Mouse (Mus musculus): ENCODE data around the gene Thbs1. TPM values are rescaled to one million over a fixed set of nuclear protein-coding genes. Genes with fewer than 3 reads are reported as not detected.

Gene Thbs1
- polyA plus RNA-seq, 1 experiment from 2014 or later, result 4.5 TPM

DNA sequence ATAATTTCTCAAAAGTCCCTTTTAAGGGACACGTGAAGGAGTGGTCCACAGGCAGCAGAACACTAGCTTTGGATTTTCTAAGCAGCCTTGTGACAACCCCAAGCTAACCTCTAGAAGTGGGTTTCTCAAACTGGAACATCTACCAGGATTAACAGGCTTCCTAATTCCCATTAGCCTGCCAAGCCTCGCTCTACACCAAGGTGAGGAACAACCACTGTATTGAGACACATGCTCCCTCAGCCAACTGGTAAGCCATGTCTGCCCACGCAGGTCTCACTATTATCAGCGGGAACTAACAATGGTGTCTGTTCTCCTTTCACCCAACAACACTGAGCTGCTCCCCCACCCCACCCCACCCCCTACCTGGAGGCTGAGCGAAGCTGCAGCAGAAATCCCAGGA, 30.1 kb upstream of the Thbs1 start:
- Histone ChIP-seq H3K36me3 (ENCODE audit: control insufficient read depth, insufficient read depth, low read length) (no peaks in the 10 kb centered on the region), H3K4me2 (ENCODE audit: low read depth, low read length) (no peak overlapping the region), H3K4me1 (ENCODE audit: control insufficient read depth, insufficient read depth, low read length) (no peaks in the 10 kb centered on the region), H3K4me3 (ENCODE audit: low read depth, low read length) (no peak overlapping the region), H3K27me3 (ENCODE audit: control insufficient read depth, insufficient read depth, low read length) (no peaks in the 10 kb centered on the region), H3K9me3 (ENCODE audit: control insufficient read depth, low read length) (no peaks in the 10 kb centered on the region), H3K9ac (replicated peaks; ENCODE audit: low read depth, low read length) (no peak overlapping the region), H3K27ac (ENCODE audit: low read depth, low read length) (no peak overlapping the region)
- WGBS, result 85% methylated on average over 5 of the region's 5 CpGs
- ATAC-seq (ENCODE audit: low read depth), result no peak

DNA sequence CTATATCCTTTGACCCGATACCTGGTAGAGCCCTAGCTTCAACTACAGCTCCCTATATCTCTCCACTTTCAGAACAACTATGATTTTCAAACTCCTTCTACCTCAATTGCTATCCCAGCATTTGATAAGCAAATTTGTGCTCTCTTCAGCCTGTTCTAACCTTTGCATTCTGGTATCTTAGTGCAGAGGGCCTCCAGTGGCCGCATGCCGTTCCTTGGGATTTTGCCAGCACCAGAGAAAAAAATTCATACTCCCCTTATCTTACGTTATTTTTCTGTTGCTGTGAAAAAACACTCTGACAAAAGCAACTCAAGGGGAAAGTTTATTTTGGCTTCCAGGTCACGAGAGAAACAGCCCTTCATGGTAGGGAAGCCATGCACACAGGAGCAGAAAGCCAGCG, 28.0 kb upstream of the Thbs1 start:
- ATAC-seq (ENCODE audit: low read depth), result no peak
- 90% methylated on average over 6 of the region's 6 CpGs for WGBS

DNA sequence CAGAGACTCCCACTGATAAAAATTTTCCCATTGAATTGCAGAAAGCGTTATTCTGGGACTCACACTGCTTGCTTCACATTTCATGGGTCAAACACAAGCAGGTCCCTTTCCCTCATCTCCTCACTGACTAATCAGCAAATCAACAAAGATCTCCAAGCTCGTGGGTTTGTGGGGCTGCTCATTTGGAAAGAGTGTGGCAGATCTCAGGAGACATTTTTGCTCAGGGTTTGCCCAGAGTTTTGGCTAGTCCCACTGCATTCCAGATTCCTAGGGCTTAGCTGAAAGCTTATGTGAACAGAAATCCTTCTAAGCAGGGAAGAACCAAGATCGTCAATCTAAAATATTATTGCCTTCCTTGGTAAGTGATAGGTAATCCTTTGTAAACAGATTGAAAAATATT, 27.0 kb upstream of the Thbs1 start:
- Histone ChIP-seq H3K4me2 (ENCODE audit: low read depth, low read length) (no peak overlapping the region), H3K9me3 (ENCODE audit: control insufficient read depth, low read length) (no peaks in the 10 kb centered on the region), H3K9ac (replicated peaks; ENCODE audit: low read depth, low read length) (no peak overlapping the region), H3K27me3 (ENCODE audit: control insufficient read depth, insufficient read depth, low read length) (no peaks in the 10 kb centered on the region), H3K27ac (ENCODE audit: low read depth, low read length) (no peak overlapping the region), H3K36me3 (ENCODE audit: control insufficient read depth, insufficient read depth, low read length) (no peaks in the 10 kb centered on the region), H3K4me1 (ENCODE audit: control insufficient read depth, insufficient read depth, low read length) (no peaks in the 10 kb centered on the region), H3K4me3 (ENCODE audit: low read depth, low read length) (no peak overlapping the region)
- WGBS, result 79% methylated on average over 3 of the region's 3 CpGs
- no peak for ATAC-seq (ENCODE audit: low read depth)

More for the DNA sequence above, 28.0 kb upstream of the Thbs1 start:
- H3K9ac ChIP-seq (replicated peaks; ENCODE audit: low read depth, low read length), result no peak overlapping the region
- H3K4me1 ChIP-seq (ENCODE audit: control insufficient read depth, insufficient read depth, low read length), result no peaks in the 10 kb centered on the region
- H3K27ac ChIP-seq (ENCODE audit: low read depth, low read length), result no peak overlapping the region
- H3K4me3 ChIP-seq (ENCODE audit: low read depth, low read length), result no peak overlapping the region
- H3K27me3 ChIP-seq (ENCODE audit: control insufficient read depth, insufficient read depth, low read length), result no peaks in the 10 kb centered on the region
- no peaks in the 10 kb centered on the region for H3K36me3 ChIP-seq (ENCODE audit: control insufficient read depth, insufficient read depth, low read length)
- no peak overlapping the region for H3K4me2 ChIP-seq (ENCODE audit: low read depth, low read length)
- no peaks in the 10 kb centered on the region for H3K9me3 ChIP-seq (ENCODE audit: control insufficient read depth, low read length)

DNA sequence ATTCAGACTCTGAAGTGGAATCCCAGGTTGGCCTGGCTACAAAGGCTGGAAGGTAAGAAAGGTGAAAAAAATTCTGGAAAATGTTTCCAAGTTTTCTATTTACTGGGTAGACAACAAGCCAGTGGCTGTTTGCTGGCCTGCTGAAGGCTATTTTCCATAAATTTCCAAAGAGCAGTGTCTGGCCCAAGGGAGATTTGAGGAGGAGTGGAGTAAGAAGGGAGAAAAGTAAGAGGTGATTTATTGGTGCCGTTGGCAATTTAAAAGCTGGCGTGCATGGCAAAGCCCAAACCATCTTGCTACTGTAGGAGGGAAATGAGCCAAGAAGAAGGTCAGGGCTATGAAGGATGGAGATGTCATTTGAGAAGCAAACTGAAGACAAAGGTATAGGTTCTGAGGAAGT, 26.0 kb upstream of the Thbs1 start:
- ATAC-seq (ENCODE audit: low read depth), result no peak
- WGBS, result 77% methylated on average over 2 of the region's 2 CpGs
- H3K36me3 ChIP-seq (ENCODE audit: control insufficient read depth, insufficient read depth, low read length), result no peaks in the 10 kb centered on the region

DNA sequence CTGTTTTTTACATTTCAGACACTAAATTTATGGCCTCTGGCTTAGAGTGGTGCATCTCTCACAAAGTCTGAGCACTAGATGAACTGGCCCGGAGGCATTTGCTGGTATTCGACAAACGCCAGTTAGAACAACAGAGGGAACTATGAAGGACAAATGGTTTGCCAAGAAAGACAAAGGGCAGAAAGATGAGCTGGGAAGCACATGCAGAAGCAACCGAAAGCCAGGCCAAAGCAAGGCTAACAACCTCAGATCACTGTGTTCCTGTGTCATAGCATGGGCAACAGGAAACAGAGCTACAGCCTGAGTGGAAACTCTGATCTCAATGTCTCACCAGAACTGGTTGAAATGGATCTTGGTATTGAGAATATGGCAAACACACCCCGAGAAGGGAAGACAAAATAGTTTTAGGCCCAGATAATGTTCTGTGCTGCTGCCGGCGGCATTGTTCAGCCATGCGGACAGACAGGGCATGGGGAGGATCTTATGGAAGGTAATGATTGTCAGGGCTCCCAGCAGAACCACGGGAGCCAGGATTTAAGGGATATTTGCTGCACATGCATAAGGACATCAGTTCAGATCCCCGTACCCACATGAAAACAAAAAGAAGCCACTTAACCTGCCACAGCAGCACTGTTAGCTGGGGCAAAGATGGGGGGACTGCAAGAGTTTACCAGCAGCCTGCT, 24.5 kb upstream of the Thbs1 start:
- Histone ChIP-seq H3K9ac (replicated peaks; ENCODE audit: low read depth, low read length) (no peak overlapping the region), H3K4me2 (ENCODE audit: low read depth, low read length) (no peak overlapping the region), H3K9me3 (ENCODE audit: control insufficient read depth, low read length) (no peaks in the 10 kb centered on the region), H3K4me1 (ENCODE audit: control insufficient read depth, insufficient read depth, low read length) (no peaks in the 10 kb centered on the region), H3K27me3 (ENCODE audit: control insufficient read depth, insufficient read depth, low read length) (no peaks in the 10 kb centered on the region), H3K36me3 (ENCODE audit: control insufficient read depth, insufficient read depth, low read length) (no peaks in the 10 kb centered on the region), H3K4me3 (ENCODE audit: low read depth, low read length) (no peak overlapping the region), H3K27ac (ENCODE audit: low read depth, low read length) (no peak overlapping the region)
- WGBS, result 75% methylated on average over 10 of the region's 10 CpGs
- no peak for ATAC-seq (ENCODE audit: low read depth)

More for the DNA sequence above, 26.0 kb upstream of the Thbs1 start:
- Histone ChIP-seq H3K4me2 (ENCODE audit: low read depth, low read length) (no peak overlapping the region), H3K4me1 (ENCODE audit: control insufficient read depth, insufficient read depth, low read length) (no peaks in the 10 kb centered on the region), H3K27me3 (ENCODE audit: control insufficient read depth, insufficient read depth, low read length) (no peaks in the 10 kb centered on the region), H3K9me3 (ENCODE audit: control insufficient read depth, low read length) (no peaks in the 10 kb centered on the region), H3K9ac (replicated peaks; ENCODE audit: low read depth, low read length) (no peak overlapping the region), H3K4me3 (ENCODE audit: low read depth, low read length) (no peak overlapping the region), H3K27ac (ENCODE audit: low read depth, low read length) (no peak overlapping the region)

DNA sequence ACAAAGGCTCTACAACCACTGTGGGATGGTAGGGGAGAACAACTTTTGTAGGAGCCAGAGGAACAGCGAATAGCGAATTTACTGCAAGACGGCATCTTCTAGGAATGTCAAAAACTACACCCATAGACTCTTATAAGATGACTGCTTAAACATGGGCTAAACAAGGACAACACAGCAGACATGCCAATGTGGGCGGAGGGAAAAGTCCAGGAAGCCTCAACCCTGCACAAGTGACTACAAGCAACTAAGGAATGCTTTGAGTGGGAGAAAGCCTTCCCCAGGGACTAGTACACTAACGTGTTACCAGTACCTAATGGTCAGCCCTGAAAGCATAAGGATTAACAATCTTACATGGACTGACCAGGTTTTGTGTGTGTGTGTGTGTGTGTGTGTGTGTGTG, 20.4 kb upstream of the Thbs1 start:
- 89% methylated on average over 5 of the region's 5 CpGs for WGBS
- no peaks in the 10 kb centered on the region for H3K36me3 ChIP-seq (ENCODE audit: control insufficient read depth, insufficient read depth, low read length)

DNA sequence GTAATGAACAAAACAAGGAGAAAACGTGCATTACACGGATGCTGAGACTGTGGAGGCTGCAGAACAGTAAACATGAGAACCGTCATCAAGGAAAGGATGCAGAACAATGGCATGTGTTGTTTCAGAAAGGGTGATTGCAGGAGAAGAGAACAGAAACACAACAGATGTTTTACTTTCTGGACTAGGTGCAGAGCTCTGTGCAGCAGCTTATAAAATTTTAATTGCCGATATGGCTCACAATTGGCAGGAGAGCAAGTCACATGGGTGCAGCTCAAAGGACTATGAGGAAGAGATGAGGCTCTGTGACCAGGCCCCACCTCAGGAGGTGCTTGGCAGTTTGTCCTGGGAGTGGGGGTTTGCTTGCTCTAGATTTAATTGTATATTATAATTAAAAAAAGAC, 12.6 kb upstream of the Thbs1 start:
- Histone ChIP-seq H3K36me3 (ENCODE audit: control insufficient read depth, insufficient read depth, low read length) (no peaks in the 10 kb centered on the region), H3K27ac (ENCODE audit: low read depth, low read length) (no peak overlapping the region), H3K27me3 (ENCODE audit: control insufficient read depth, insufficient read depth, low read length) (no peaks in the 10 kb centered on the region), H3K4me1 (ENCODE audit: control insufficient read depth, insufficient read depth, low read length) (no peaks in the 10 kb centered on the region), H3K4me2 (ENCODE audit: low read depth, low read length) (no peak overlapping the region), H3K4me3 (ENCODE audit: low read depth, low read length) (no peak overlapping the region), H3K9me3 (ENCODE audit: control insufficient read depth, low read length) (no peaks in the 10 kb centered on the region), H3K9ac (replicated peaks; ENCODE audit: low read depth, low read length) (no peak overlapping the region)
- no peak for ATAC-seq (ENCODE audit: low read depth)
- 69% methylated on average over 4 of the region's 4 CpGs for WGBS

More for the DNA sequence above, 20.4 kb upstream of the Thbs1 start:
- H3K9me3 ChIP-seq (ENCODE audit: control insufficient read depth, low read length), result no peaks in the 10 kb centered on the region
- no peak overlapping the region for H3K4me3 ChIP-seq (ENCODE audit: low read depth, low read length)
- no peaks in the 10 kb centered on the region for H3K27me3 ChIP-seq (ENCODE audit: control insufficient read depth, insufficient read depth, low read length)
- no peak overlapping the region for H3K4me2 ChIP-seq (ENCODE audit: low read depth, low read length)
- H3K9ac ChIP-seq (replicated peaks; ENCODE audit: low read depth, low read length), result no peak overlapping the region
- no peaks in the 10 kb centered on the region for H3K4me1 ChIP-seq (ENCODE audit: control insufficient read depth, insufficient read depth, low read length)
- ATAC-seq (ENCODE audit: low read depth), result no peak
- H3K27ac ChIP-seq (ENCODE audit: low read depth, low read length), result no peak overlapping the region

DNA sequence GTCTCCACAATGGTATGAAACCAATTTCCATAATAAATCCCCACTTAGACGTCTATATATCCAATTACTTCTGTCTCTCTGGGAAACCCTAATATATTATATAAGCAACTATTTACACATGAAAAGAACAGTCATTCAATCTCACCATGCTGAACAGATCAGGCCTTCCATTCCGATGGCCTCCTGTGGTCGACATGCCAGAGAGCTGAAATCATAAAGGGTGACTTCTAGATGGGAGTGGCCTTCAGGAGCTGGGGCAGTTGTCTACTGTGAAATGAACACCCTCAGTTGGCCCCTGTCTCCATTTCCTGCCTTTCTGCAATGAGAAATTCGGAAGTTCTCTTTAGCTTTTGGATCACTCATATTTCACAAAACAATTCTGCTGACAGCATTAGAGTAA, 9.5 kb upstream of the Thbs1 start:
- Histone ChIP-seq H3K36me3 (ENCODE audit: control insufficient read depth, insufficient read depth, low read length) (no peaks in the 10 kb centered on the region), H3K4me1 (ENCODE audit: control insufficient read depth, insufficient read depth, low read length) (no peaks in the 10 kb centered on the region), H3K9ac (replicated peaks; ENCODE audit: low read depth, low read length) (no peak overlapping the region), H3K9me3 (ENCODE audit: control insufficient read depth, low read length) (no peaks in the 10 kb centered on the region), H3K4me3 (ENCODE audit: low read depth, low read length) (no peak overlapping the region), H3K27me3 (ENCODE audit: control insufficient read depth, insufficient read depth, low read length) (no peaks in the 10 kb centered on the region), H3K4me2 (ENCODE audit: low read depth, low read length) (no peak overlapping the region), H3K27ac (ENCODE audit: low read depth, low read length) (no peak overlapping the region)
- WGBS, result 44% methylated on average over 4 of the region's 4 CpGs
- no peak for ATAC-seq (ENCODE audit: low read depth)

DNA sequence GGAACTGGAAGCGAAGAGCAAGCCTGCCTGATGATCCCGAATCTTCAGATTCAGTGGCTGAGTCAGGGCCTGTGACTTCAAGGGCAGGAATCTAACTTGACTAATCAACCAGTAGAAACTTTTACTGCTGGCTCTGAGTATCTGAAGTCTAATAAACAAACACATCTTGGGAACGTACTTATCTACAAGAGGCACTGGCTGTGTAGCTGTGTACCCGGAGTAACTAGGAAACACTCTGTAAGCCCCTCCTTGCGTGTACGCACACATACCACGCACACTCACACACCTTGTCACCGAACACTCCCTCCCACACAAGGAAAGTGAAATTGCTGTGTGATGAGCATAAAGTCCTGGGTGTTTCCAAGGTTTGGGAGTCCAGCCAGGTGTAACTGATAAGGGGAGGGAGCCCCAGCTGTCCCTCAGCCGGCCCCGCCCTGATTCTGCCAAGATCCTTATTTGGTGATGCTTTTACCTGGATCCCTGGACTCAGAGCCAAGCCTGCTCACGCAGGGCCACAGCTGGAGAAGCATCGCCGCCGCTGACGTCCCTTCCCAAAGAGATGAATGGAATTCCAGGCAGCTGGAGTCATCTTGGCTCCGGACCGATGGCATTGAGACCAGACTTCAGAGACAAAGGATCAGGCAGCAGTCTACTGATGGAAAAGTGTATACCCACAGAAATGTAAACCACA, 1.3 kb upstream of the Thbs1 start:
- no peak overlapping the region for H3K27ac ChIP-seq (ENCODE audit: low read depth, low read length)
- ATAC-seq (ENCODE audit: low read depth), result peak; percentile 29; the same call in 1 of the 2 replicates
- 0 out of 2 replicates have a peak, but pooled peaks cover 4% of the 10 kb centered on the region for H3K4me1 ChIP-seq (ENCODE audit: control insufficient read depth, insufficient read depth, low read length)
- H3K9me3 ChIP-seq (ENCODE audit: control insufficient read depth, low read length), result no peaks in the 10 kb centered on the region
- no peaks in the 10 kb centered on the region for H3K36me3 ChIP-seq (ENCODE audit: control insufficient read depth, insufficient read depth, low read length)
- H3K9ac ChIP-seq (replicated peaks; ENCODE audit: low read depth, low read length), result peak overlapping the region; percentile 32; the same call in 1 of the 2 replicates
- H3K4me3 ChIP-seq (ENCODE audit: low read depth, low read length), result peak overlapping the region; percentile 37
- no peaks in the 10 kb centered on the region for H3K27me3 ChIP-seq (ENCODE audit: control insufficient read depth, insufficient read depth, low read length)
- H3K4me2 ChIP-seq (ENCODE audit: low read depth, low read length), result peak overlapping the region; percentile 71
- 40% methylated on average over 17 of the region's 17 CpGs for WGBS

Data from neural tube, embryonic 14.5 days (tissue).